Mouse (Mus musculus) heart, adult 2 months (tissue): ENCODE measurements around the gene Trim46. TPM values are rescaled to one million over a fixed set of nuclear protein-coding genes. Genes with fewer than 3 reads are reported as not detected.

Source experiments
- DNase-seq, 2 experiments: peaks; one replicate each; pipeline ENCODE4 v3.0.0; 2021
- H3K27ac ChIP-seq: fragments of 200-600 bp; 2 replicates; pipeline ENCODE4 v1.8.1; 2022
- H3K27me3 ChIP-seq: fragments of 200-500 bp; 2 replicates; pipeline ENCODE4 v1.6.1; 2012; ENCODE audit warnings: mild to moderate bottlenecking, low read length, inconsistent platforms, mixed read lengths; ENCODE audit not compliant: control insufficient read depth, insufficient read depth
- H3K36me3 ChIP-seq: fragments of 200-500 bp; 2 replicates; pipeline ENCODE4 v1.6.1; 2012; ENCODE audit warnings: low read length, inconsistent platforms; ENCODE audit not compliant: control insufficient read depth, insufficient read depth
- H3K4me1 ChIP-seq: fragments of 200-500 bp; 2 replicates; pipeline ENCODE4 v1.6.1; 2011; ENCODE audit warnings: low read length; ENCODE audit not compliant: control insufficient read depth, insufficient read depth
- H3K4me3 ChIP-seq: fragments of 200-600 bp; 2 replicates; pipeline ENCODE4 v1.8.1; 2022
- H3K79me2 ChIP-seq: fragments of 200-500 bp; replicated peaks from 2 replicates; pipeline ENCODE4 v1.6.1; 2012; ENCODE audit warnings: mild to moderate bottlenecking, inconsistent platforms, low read length, moderate library complexity, mixed read lengths; ENCODE audit not compliant: control insufficient read depth, insufficient read depth
- H3K9ac ChIP-seq: fragments of 200-500 bp; 2 replicates; pipeline ENCODE4 v1.6.1; 2012; ENCODE audit warnings: low read depth, mild to moderate bottlenecking, control low read depth, inconsistent platforms, low read length, mixed read lengths
- CTCF ChIP-seq: fragments of 200-600 bp; IDR thresholded peaks from 2 replicates; pipeline ENCODE4 v1.8.1; 2022; ENCODE audit warnings: antibody characterized with exemption, mild to moderate bottlenecking, moderate library complexity
- EP300 ChIP-seq: fragments of 200-500 bp; IDR thresholded peaks from 2 replicates; pipeline ENCODE4 v1.6.1; 2011; ENCODE audit warnings: low read depth, low read length, control low read depth; ENCODE audit not compliant: insufficient read depth
- POLR2A ChIP-seq: fragments of 200-500 bp; IDR thresholded peaks from 2 replicates; pipeline ENCODE4 v1.6.1; 2011; ENCODE audit warnings: mild to moderate bottlenecking, low read depth, low read length, control low read depth; ENCODE audit not compliant: insufficient read depth
- WGBS: fragments of 180-500 bp; shearing (Covaris S2); methylation state at CpG from one replicate; pipeline ENCODE4 v1.1.7; 2018; 5-methylcytosine and 5-hydroxymethylcytosine counted together
- intact Hi-C: fragments of 180-260 bp; cut with DNase I; formaldehyde crosslinking; loops from one replicate; pipeline ENCODE4 v1.15.1; 2025
- polyA plus RNA-seq: library from polyadenylated mRNA; depleted of rRNA; stranded (reverse); fragments of >200 nt; gene quantifications from 2 replicates; pipeline ENCODE4 v1.2.3, GENCODE M21; 2012
- total RNA-seq, 2 experiments: library from RNA; stranded (reverse); gene quantifications; 2 replicates each; pipeline ENCODE4 v1.2.3; 2021

Trim46 gene
- total and polyA plus RNA-seq, 3 experiments = 0.39 to 1.9 (median 0.96) TPM

- Histone ChIP-seq H3K36me3 (peaks cover 18% of the 10 kb centered on the region), H3K9ac (peak overlapping the region; percentile 58), H3K27me3 (no peaks in the 10 kb centered on the region), H3K27ac (peak overlapping the region; percentile 99), H3K4me1 (peaks cover 15% of the 10 kb centered on the region), H3K4me3 (peak overlapping the region; percentile 84), H3K79me2 (no peaks in the 10 kb centered on the region)
- intact Hi-C loops = loop anchor here (1.0 to 2.0 kb wide), 3 partner anchors 15 to 71 kb away; partner anchors contain the start of gene Adam15
- TF ChIP-seq POLR2A (peak; percentile 45), CTCF (no peak)
- 19% methylated on average over 14 of the region's 14 CpGs for WGBS
- DNase-seq = peak; percentile 64 to 74
These were observed 31.3 kb upstream of the Trim46 start for GRCm38 (mm10) chr3:89277281-89278021.

- Histone ChIP-seq H3K9ac (no peak overlapping the region), H3K27ac (peak overlapping the region; percentile 99)
These were observed 30.0 kb upstream of the Trim46 start for GRCm38 (mm10) chr3:89276061-89276460.

GRCm38 (mm10) chr3:89271760-89272159 is 25.7 kb upstream of the Trim46 start:
- Histone ChIP-seq H3K27me3 (no peaks in the 10 kb centered on the region), H3K4me3 (no peak overlapping the region), H3K27ac (no peak overlapping the region), H3K79me2 (no peaks in the 10 kb centered on the region; the same call in 1 of the 2 replicates), H3K36me3 (peaks cover 29% of the 10 kb centered on the region), H3K9ac (no peak overlapping the region), H3K4me1 (peaks cover 23% of the 10 kb centered on the region)
- DNase-seq = peak in 1 of 2 experiments; percentile 43
- intact Hi-C loops = no loop called here
- TF ChIP-seq POLR2A = no peak
- TF ChIP-seq EP300 = no peak
- TF ChIP-seq CTCF = no peak
- WGBS = 37% methylated on average over 6 of the region's 6 CpGs

More at GRCm38 (mm10) chr3:89276061-89276460, 30.0 kb upstream of the Trim46 start:
- no peak for DNase-seq
- peaks cover 26% of the 10 kb centered on the region for H3K36me3 ChIP-seq
- H3K4me3 ChIP-seq = peak overlapping the region; percentile 84
- intact Hi-C loops = loop anchor here (2.0 kb wide), 1 partner anchor 13 kb away; no protein-coding TSS in a partner anchor
- peaks cover 13% of the 10 kb centered on the region for H3K4me1 ChIP-seq
- TF ChIP-seq CTCF = no peak
- TF ChIP-seq EP300 = no peak
- TF ChIP-seq POLR2A = no peak
- H3K27me3 ChIP-seq = no peaks in the 10 kb centered on the region
- no peaks in the 10 kb centered on the region for H3K79me2 ChIP-seq
- WGBS = 51% methylated on average over 13 of the region's 13 CpGs

- Histone ChIP-seq H3K27me3 (no peaks in the 10 kb centered on the region), H3K9ac (no peak overlapping the region), H3K27ac (peak overlapping the region; percentile 86), H3K79me2 (peaks cover 2% of the 10 kb centered on the region), H3K4me1 (peaks cover 21% of the 10 kb centered on the region), H3K36me3 (peaks cover 29% of the 10 kb centered on the region), H3K4me3 (peak overlapping the region; percentile 71)
- WGBS = 32% methylated on average over 6 of the region's 6 CpGs
- TF ChIP-seq POLR2A (no peak; the same call in 1 of the 2 replicates), CTCF (no peak), EP300 (0 out of 2 replicates have a peak, but pooled peaks have one; percentile 7)
- intact Hi-C loops = loop anchor here (1.0 kb wide), 1 partner anchor 8 kb away; no protein-coding TSS in a partner anchor
- DNase-seq = peak; percentile 69 to 78
These were observed 24.8 kb upstream of the Trim46 start for GRCm38 (mm10) chr3:89270891-89271290.

GRCm38 (mm10) chr3:89270051-89270755 is 24.1 kb upstream of the Trim46 start, which contains the start of gene Slc50a1:
TSS of gene Slc50a1 (minus strand) at chr3:89270570.
- H3K4me1 ChIP-seq = peaks cover 19% of the 10 kb centered on the region
- 1% methylated on average over 39 of the region's 39 CpGs for WGBS
- TF ChIP-seq POLR2A (peak; percentile 89), CTCF (peak; percentile 73), EP300 (peak; percentile 52)
- H3K27me3 ChIP-seq = no peaks in the 10 kb centered on the region
- H3K9ac ChIP-seq = peak within 1 kb of the TSS; percentile 87
- H3K27ac ChIP-seq = peak within 1 kb of the TSS; percentile 86
- H3K79me2 ChIP-seq = peaks cover 2% of the 10 kb centered on the region
- H3K36me3 ChIP-seq = peaks cover 22% of the 10 kb centered on the region
- DNase-seq = peak; percentile 93 to 94
- intact Hi-C loops = loop anchor here (1.0 kb wide), 1 partner anchor 9 kb away; no protein-coding TSS in a partner anchor
- H3K4me3 ChIP-seq = peak within 1 kb of the TSS; percentile 71

DNA sequence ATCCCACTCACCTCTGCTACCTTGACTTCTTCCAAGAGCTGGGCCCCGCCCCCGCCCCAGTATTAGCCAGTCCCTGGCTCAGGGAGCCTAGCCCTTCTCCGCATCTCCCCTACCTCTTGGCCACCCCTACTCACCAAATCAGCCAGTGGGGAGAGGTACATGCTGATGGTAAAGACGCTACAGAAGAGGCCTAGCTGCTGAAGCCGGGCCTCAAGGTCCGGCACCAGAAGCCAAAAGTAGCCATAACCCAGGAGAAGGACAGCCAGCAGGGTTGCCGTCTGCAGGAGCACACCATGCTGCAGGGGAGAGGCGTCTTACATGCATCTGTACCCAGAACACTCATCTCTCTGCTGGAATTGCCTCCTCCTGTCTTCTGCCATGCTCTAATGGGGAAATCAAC is 22.8 kb upstream of the Trim46 start:
- TF ChIP-seq CTCF = no peak
- no peak for TF ChIP-seq POLR2A
- no peak for TF ChIP-seq EP300
- 80% methylated on average over 8 of the region's 8 CpGs for WGBS
- no peak for DNase-seq
- Histone ChIP-seq H3K36me3 (peaks cover 17% of the 10 kb centered on the region), H3K79me2 (peaks cover 2% of the 10 kb centered on the region), H3K4me3 (peak overlapping the region; percentile 71), H3K27me3 (no peaks in the 10 kb centered on the region), H3K9ac (no peak overlapping the region), H3K4me1 (peaks cover 16% of the 10 kb centered on the region), H3K27ac (peak overlapping the region; percentile 86)
- intact Hi-C loops = no loop called here
